Mouse (Mus musculus) c-Kit-positive CD71-positive TER-119-positive erythroid progenitor cells, embryonic 14.5 days (primary cell): Measurements from ENCODE around the gene Ptprm.

Experiments used
- DNase-seq: peaks from one replicate; pipeline ENCODE4 v3.0.0-alpha.2; 2013; ENCODE audit warnings: low spot score

Gene Ptprm

GRCm38 (mm10) chr17:67343471-67343870 is 10.8 kb downstream of the Ptprm start:
- DNase-seq: no peak

GRCm38 (mm10) chr17:67343006-67343405 is 11.3 kb downstream of the Ptprm start:
- DNase-seq: no peak

- DNase-seq: no peak
Observed at GRCm38 (mm10) chr17:67340362-67340761, 13.9 kb downstream of the Ptprm start.

GRCm38 (mm10) chr17:67339569-67339968 is 14.7 kb downstream of the Ptprm start:
- DNase-seq: no peak

- DNase-seq: no peak
Observed at GRCm38 (mm10) chr17:67334310-67334709, 19.9 kb downstream of the Ptprm start.

- DNase-seq: no peak
Observed at GRCm38 (mm10) chr17:67329435-67329834, 24.8 kb downstream of the Ptprm start.

- no peak for DNase-seq
Observed at GRCm38 (mm10) chr17:67324499-67324832, 29.8 kb downstream of the Ptprm start.

GRCm38 (mm10) chr17:67323777-67324498 is 30.3 kb downstream of the Ptprm start:
- DNase-seq: no peak

- DNase-seq: no peak
Observed at GRCm38 (mm10) chr17:67314491-67315205, 39.6 kb downstream of the Ptprm start.

GRCm38 (mm10) chr17:67308421-67308820 is 45.8 kb downstream of the Ptprm start:
- DNase-seq: no peak

- DNase-seq: no peak
Observed at GRCm38 (mm10) chr17:67306066-67306845, 48.0 kb downstream of the Ptprm start.

GRCm38 (mm10) chr17:67304831-67305230 is 49.4 kb downstream of the Ptprm start:
- DNase-seq: no peak

GRCm38 (mm10) chr17:67303326-67304099 is 50.7 kb downstream of the Ptprm start:
- no peak for DNase-seq

GRCm38 (mm10) chr17:67302569-67302968 is 51.7 kb downstream of the Ptprm start:
- DNase-seq: no peak

- DNase-seq: no peak
Observed at GRCm38 (mm10) chr17:67302074-67302473, 52.2 kb downstream of the Ptprm start.

- no peak for DNase-seq
Observed at GRCm38 (mm10) chr17:67301367-67301766, 52.9 kb downstream of the Ptprm start.

- no peak for DNase-seq
Observed at GRCm38 (mm10) chr17:67298269-67298798, 55.9 kb downstream of the Ptprm start.

GRCm38 (mm10) chr17:67296604-67297595 is 57.4 kb downstream of the Ptprm start:
- no peak for DNase-seq

GRCm38 (mm10) chr17:67290662-67291240 is 63.5 kb downstream of the Ptprm start:
- DNase-seq: no peak

GRCm38 (mm10) chr17:67287501-67287900 is 66.8 kb downstream of the Ptprm start:
- DNase-seq: no peak
